Mouse (Mus musculus): Measurements from ENCODE around the gene Ttc37. TPM values are rescaled to one million over a fixed set of nuclear protein-coding genes. Genes with fewer than 3 reads are reported as not detected.
A peak's percentile ranks its signal among the peaks of the same experiment; 100 is the strongest.

The Ttc37 gene
- polyA plus RNA-seq, 1 experiment from 2014 or later = 16.0 TPM

DNA sequence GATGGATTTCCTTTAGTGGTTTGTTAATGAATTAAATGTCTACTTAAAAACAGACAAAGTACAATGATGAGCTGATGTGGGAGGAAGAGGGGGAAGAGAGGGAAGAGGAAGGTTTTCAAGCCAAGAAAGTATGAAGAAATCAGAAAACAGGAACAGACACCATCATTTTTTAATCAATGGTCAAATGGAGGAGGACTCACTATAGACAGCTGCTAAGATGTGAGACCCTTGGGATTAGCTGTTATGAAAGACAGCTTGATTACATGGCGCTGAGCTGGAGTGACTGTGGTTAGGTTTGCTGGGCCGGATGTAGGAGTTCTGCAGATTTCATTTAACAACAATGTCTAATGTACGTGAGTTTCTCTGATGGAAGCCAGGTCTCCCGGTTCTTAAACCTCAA is 35.0 kb upstream of the Ttc37 start:
- Histone ChIP-seq H3K9ac (ENCODE audit: low read length) (no peak overlapping the region), H3K4me3 (replicated peaks; ENCODE audit: low read length) (no peak overlapping the region), H3K4me2 (ENCODE audit: low read depth, low read length) (no peak overlapping the region), H3K27ac (ENCODE audit: low read length) (no peak overlapping the region), H3K27me3 (ENCODE audit: control insufficient read depth, insufficient read depth, low read length) (no peaks in the 10 kb centered on the region), H3K9me3 (replicated peaks; ENCODE audit: control insufficient read depth, low read length) (no peaks in the 10 kb centered on the region), H3K36me3 (ENCODE audit: control insufficient read depth, insufficient read depth, low read length) (peaks cover 3% of the 10 kb centered on the region; the same call in 1 of the 2 replicates), H3K4me1 (ENCODE audit: control insufficient read depth, insufficient read depth, low read length) (no peaks in the 10 kb centered on the region)
- 87% methylated on average over 4 of the region's 4 CpGs for WGBS
- ATAC-seq (ENCODE audit: insufficient read depth, low FRiP score) = no peak

GRCm38 (mm10) chr13:76064363-76064945 is 34.1 kb upstream of the Ttc37 start:
- Histone ChIP-seq H3K27me3 (ENCODE audit: control insufficient read depth, insufficient read depth, low read length) (no peaks in the 10 kb centered on the region), H3K4me3 (replicated peaks; ENCODE audit: low read length) (no peak overlapping the region), H3K27ac (ENCODE audit: low read length) (no peak overlapping the region), H3K36me3 (ENCODE audit: control insufficient read depth, insufficient read depth, low read length) (peaks cover 3% of the 10 kb centered on the region; the same call in 1 of the 2 replicates), H3K4me2 (ENCODE audit: low read depth, low read length) (no peak overlapping the region), H3K9me3 (replicated peaks; ENCODE audit: control insufficient read depth, low read length) (no peaks in the 10 kb centered on the region), H3K4me1 (ENCODE audit: control insufficient read depth, insufficient read depth, low read length) (no peaks in the 10 kb centered on the region), H3K9ac (ENCODE audit: low read length) (no peak overlapping the region)
- no peak for ATAC-seq (ENCODE audit: insufficient read depth, low FRiP score)
- WGBS = 78% methylated on average over 13 of the region's 13 CpGs

DNA sequence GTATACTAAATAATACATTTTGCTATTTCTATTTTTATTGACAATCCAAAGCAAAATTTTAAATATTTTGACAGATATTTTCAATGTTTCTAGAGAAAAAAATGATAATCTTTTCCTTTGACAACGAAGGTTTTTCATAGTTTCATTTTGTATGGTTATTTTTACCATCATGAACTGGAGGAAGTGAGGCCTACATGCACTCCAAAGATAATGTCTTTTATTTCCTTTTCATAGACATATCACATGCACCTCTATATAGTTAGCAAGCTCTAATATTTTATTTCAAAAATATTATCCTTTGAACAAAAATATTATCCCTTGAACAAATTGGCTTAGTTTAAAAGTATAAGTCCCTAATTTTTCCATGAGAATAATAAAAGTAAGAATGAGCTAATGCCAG is 24.2 kb upstream of the Ttc37 start:
- Histone ChIP-seq H3K4me2 (ENCODE audit: low read depth, low read length) (no peak overlapping the region), H3K36me3 (ENCODE audit: control insufficient read depth, insufficient read depth, low read length) (no peaks in the 10 kb centered on the region), H3K9me3 (replicated peaks; ENCODE audit: control insufficient read depth, low read length) (no peaks in the 10 kb centered on the region), H3K4me1 (ENCODE audit: control insufficient read depth, insufficient read depth, low read length) (no peaks in the 10 kb centered on the region), H3K27ac (ENCODE audit: low read length) (no peak overlapping the region), H3K4me3 (replicated peaks; ENCODE audit: low read length) (no peak overlapping the region), H3K27me3 (ENCODE audit: control insufficient read depth, insufficient read depth, low read length) (no peaks in the 10 kb centered on the region), H3K9ac (ENCODE audit: low read length) (no peak overlapping the region)
- WGBS = 80% methylated on average over 1 of the region's 1 CpGs
- no peak for ATAC-seq (ENCODE audit: insufficient read depth, low FRiP score)

- Histone ChIP-seq H3K9ac (ENCODE audit: low read length) (peak overlapping the region; percentile 64), H3K4me1 (ENCODE audit: control insufficient read depth, insufficient read depth, low read length) (peaks cover 3% of the 10 kb centered on the region; the same call in 1 of the 2 replicates), H3K4me2 (ENCODE audit: low read depth, low read length) (peak overlapping the region; percentile 49), H3K27me3 (ENCODE audit: control insufficient read depth, insufficient read depth, low read length) (no peaks in the 10 kb centered on the region), H3K27ac (ENCODE audit: low read length) (peak overlapping the region; percentile 77), H3K36me3 (ENCODE audit: control insufficient read depth, insufficient read depth, low read length) (no peaks in the 10 kb centered on the region), H3K9me3 (replicated peaks; ENCODE audit: control insufficient read depth, low read length) (no peaks in the 10 kb centered on the region), H3K4me3 (replicated peaks; ENCODE audit: low read length) (peak overlapping the region; percentile 88)
- WGBS = 3% methylated on average over 16 of the region's 16 CpGs
- ATAC-seq (ENCODE audit: insufficient read depth, low FRiP score) = peak; percentile 71
Measured at GRCm38 (mm10) chr13:76098116-76098492, 430 bp upstream of the Ttc37 start.

GRCm38 (mm10) chr13:76101989-76102388 is 3.5 kb downstream of the Ttc37 start:
- peaks cover 3% of the 10 kb centered on the region; the same call in 1 of the 2 replicates for H3K4me1 ChIP-seq (ENCODE audit: control insufficient read depth, insufficient read depth, low read length)
- H3K27me3 ChIP-seq (ENCODE audit: control insufficient read depth, insufficient read depth, low read length) = no peaks in the 10 kb centered on the region
- no peak for ATAC-seq (ENCODE audit: insufficient read depth, low FRiP score)
- H3K4me3 ChIP-seq (replicated peaks; ENCODE audit: low read length) = no peak overlapping the region
- no peaks in the 10 kb centered on the region for H3K36me3 ChIP-seq (ENCODE audit: control insufficient read depth, insufficient read depth, low read length)
- H3K9me3 ChIP-seq (replicated peaks; ENCODE audit: control insufficient read depth, low read length) = no peaks in the 10 kb centered on the region
- WGBS = 89% methylated on average over 2 of the region's 2 CpGs
- H3K4me2 ChIP-seq (ENCODE audit: low read depth, low read length) = no peak overlapping the region
- H3K9ac ChIP-seq (ENCODE audit: low read length) = no peak overlapping the region
- H3K27ac ChIP-seq (ENCODE audit: low read length) = no peak overlapping the region

- Histone ChIP-seq H3K4me1 (ENCODE audit: control insufficient read depth, insufficient read depth, low read length) (no peaks in the 10 kb centered on the region), H3K36me3 (ENCODE audit: control insufficient read depth, insufficient read depth, low read length) (0 out of 2 replicates have a peak, but pooled peaks cover 3% of the 10 kb centered on the region), H3K4me3 (replicated peaks; ENCODE audit: low read length) (no peak overlapping the region), H3K9me3 (replicated peaks; ENCODE audit: control insufficient read depth, low read length) (no peaks in the 10 kb centered on the region), H3K27me3 (ENCODE audit: control insufficient read depth, insufficient read depth, low read length) (no peaks in the 10 kb centered on the region), H3K27ac (ENCODE audit: low read length) (no peak overlapping the region), H3K4me2 (ENCODE audit: low read depth, low read length) (no peak overlapping the region), H3K9ac (ENCODE audit: low read length) (no peak overlapping the region)
- ATAC-seq (ENCODE audit: insufficient read depth, low FRiP score) = no peak
- 78% methylated on average over 18 of the region's 18 CpGs for WGBS
Measured at GRCm38 (mm10) chr13:76109069-76109824, 10.7 kb downstream of the Ttc37 start.

DNA sequence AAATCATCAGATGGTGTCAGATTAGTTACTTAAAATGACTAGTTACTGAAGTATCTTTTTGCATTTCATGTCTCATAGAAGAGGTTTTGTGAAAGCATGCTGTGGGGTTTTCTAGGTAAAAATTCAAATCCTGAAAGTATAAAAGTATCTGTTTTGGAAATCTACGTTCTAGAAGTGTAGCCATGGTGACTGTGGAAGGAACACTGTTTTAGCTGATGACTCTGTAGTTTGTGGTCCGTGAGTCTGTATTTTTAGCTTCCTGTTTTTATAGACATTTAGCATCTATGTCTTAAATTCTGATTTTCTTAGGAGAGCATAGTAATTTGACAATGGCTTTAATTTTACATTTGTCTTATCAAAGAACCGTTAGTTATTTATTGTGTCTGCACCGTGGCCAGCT is 30.3 kb downstream of the Ttc37 start:
- no peak overlapping the region for H3K4me2 ChIP-seq (ENCODE audit: low read depth, low read length)
- H3K9ac ChIP-seq (ENCODE audit: low read length) = no peak overlapping the region
- ATAC-seq (ENCODE audit: insufficient read depth, low FRiP score) = no peak
- H3K4me1 ChIP-seq (ENCODE audit: control insufficient read depth, insufficient read depth, low read length) = no peaks in the 10 kb centered on the region
- no peak overlapping the region for H3K27ac ChIP-seq (ENCODE audit: low read length)
- H3K4me3 ChIP-seq (replicated peaks; ENCODE audit: low read length) = no peak overlapping the region
- peaks cover 19% of the 10 kb centered on the region; the same call in 1 of the 2 replicates for H3K36me3 ChIP-seq (ENCODE audit: control insufficient read depth, insufficient read depth, low read length)
- H3K27me3 ChIP-seq (ENCODE audit: control insufficient read depth, insufficient read depth, low read length) = no peaks in the 10 kb centered on the region
- no peaks in the 10 kb centered on the region for H3K9me3 ChIP-seq (replicated peaks; ENCODE audit: control insufficient read depth, low read length)
- 90% methylated on average over 4 of the region's 4 CpGs for WGBS

GRCm38 (mm10) chr13:76132415-76132814 is 33.9 kb downstream of the Ttc37 start:
- H3K4me1 ChIP-seq (ENCODE audit: control insufficient read depth, insufficient read depth, low read length) = no peaks in the 10 kb centered on the region
- no peak overlapping the region for H3K27ac ChIP-seq (ENCODE audit: low read length)
- H3K27me3 ChIP-seq (ENCODE audit: control insufficient read depth, insufficient read depth, low read length) = no peaks in the 10 kb centered on the region
- H3K4me2 ChIP-seq (ENCODE audit: low read depth, low read length) = no peak overlapping the region
- peaks cover 13% of the 10 kb centered on the region for H3K36me3 ChIP-seq (ENCODE audit: control insufficient read depth, insufficient read depth, low read length)
- no peaks in the 10 kb centered on the region for H3K9me3 ChIP-seq (replicated peaks; ENCODE audit: control insufficient read depth, low read length)
- H3K4me3 ChIP-seq (replicated peaks; ENCODE audit: low read length) = no peak overlapping the region
- 86% methylated on average over 4 of the region's 4 CpGs for WGBS
- H3K9ac ChIP-seq (ENCODE audit: low read length) = no peak overlapping the region
- no peak for ATAC-seq (ENCODE audit: insufficient read depth, low FRiP score)

- no peaks in the 10 kb centered on the region; the same call in none of the 2 replicates for H3K36me3 ChIP-seq (ENCODE audit: control insufficient read depth, insufficient read depth, low read length)
Measured at GRCm38 (mm10) chr13:76138862-76139261, 40.3 kb downstream of the Ttc37 start.

More at GRCm38 (mm10) chr13:76138862-76139261, 40.3 kb downstream of the Ttc37 start:
- no peaks in the 10 kb centered on the region for H3K9me3 ChIP-seq (replicated peaks; ENCODE audit: control insufficient read depth, low read length)
- H3K27ac ChIP-seq (ENCODE audit: low read length) = no peak overlapping the region
- WGBS = 79% methylated on average over 3 of the region's 3 CpGs
- H3K9ac ChIP-seq (ENCODE audit: low read length) = no peak overlapping the region
- no peak overlapping the region for H3K4me2 ChIP-seq (ENCODE audit: low read depth, low read length)
- H3K4me1 ChIP-seq (ENCODE audit: control insufficient read depth, insufficient read depth, low read length) = no peaks in the 10 kb centered on the region
- no peak for ATAC-seq (ENCODE audit: insufficient read depth, low FRiP score)
- H3K4me3 ChIP-seq (replicated peaks; ENCODE audit: low read length) = no peak overlapping the region
- H3K27me3 ChIP-seq (ENCODE audit: control insufficient read depth, insufficient read depth, low read length) = no peaks in the 10 kb centered on the region

All from stomach, embryonic 16.5 days (tissue).